Mouse (Mus musculus) right cerebral cortex, adult 18-20 months (tissue): ENCODE data around the gene Stap2.

ENCODE experiments used
- DNase-seq: peaks from one replicate; pipeline ENCODE4 v3.0.0; 2022; ENCODE audit warnings: mixed read lengths

Gene Stap2

DNA sequence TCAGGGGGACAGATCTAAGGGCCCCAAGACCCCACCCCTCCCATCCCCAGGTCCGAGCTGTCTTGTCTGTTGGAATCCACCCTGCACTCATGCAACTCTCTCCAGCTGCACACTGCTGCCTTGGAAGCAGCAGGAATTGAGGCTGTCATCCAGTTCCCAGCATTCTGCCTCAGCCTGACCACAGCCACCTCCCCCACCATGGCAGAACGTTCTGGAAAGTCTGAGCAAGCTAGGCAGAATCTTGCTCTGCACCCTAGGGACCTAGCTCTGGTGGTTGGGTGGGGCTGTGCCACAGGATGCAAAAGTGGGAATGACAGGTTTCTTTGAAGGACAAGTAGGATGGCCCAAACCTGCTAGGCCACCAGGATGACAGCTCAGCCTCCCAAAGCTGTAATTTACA is 19.1 kb upstream of the Stap2 start:
- no peak for DNase-seq

DNA sequence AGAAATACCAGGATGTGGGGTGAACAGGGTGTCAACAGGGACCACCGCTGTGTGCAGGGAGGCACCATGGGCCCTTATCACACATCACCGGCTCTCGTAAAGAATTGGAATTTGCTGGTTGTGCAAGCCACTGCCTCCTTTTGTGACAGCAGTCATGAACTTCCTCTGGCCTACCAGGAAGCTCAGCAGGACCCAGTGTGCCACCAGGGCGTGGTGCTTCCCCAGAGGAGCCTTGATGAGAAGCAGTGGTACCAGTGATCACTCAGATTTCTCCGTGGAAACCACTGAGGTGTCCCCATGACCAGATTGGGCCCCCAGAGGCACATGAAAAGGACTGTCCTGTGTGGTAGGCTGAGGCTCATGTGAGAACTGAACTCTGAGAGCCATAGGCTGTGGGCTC is 18.0 kb upstream of the Stap2 start:
- no peak for DNase-seq

DNA sequence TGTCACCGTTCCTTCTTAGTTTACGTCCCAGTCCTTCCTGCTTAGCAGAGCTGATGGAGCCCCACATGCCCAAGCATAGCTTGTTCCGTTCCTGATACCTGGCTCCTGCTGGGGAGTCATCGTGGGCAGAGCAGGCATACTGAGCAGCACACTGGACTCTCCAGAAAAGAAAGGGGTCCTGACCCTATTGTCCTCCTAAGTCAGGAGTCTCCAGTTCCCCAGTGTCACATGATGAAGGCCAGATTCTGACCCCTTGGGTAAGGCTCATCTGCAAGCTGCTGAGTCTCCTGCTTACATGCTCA is 17.6 kb upstream of the Stap2 start:
- DNase-seq: no peak

DNA sequence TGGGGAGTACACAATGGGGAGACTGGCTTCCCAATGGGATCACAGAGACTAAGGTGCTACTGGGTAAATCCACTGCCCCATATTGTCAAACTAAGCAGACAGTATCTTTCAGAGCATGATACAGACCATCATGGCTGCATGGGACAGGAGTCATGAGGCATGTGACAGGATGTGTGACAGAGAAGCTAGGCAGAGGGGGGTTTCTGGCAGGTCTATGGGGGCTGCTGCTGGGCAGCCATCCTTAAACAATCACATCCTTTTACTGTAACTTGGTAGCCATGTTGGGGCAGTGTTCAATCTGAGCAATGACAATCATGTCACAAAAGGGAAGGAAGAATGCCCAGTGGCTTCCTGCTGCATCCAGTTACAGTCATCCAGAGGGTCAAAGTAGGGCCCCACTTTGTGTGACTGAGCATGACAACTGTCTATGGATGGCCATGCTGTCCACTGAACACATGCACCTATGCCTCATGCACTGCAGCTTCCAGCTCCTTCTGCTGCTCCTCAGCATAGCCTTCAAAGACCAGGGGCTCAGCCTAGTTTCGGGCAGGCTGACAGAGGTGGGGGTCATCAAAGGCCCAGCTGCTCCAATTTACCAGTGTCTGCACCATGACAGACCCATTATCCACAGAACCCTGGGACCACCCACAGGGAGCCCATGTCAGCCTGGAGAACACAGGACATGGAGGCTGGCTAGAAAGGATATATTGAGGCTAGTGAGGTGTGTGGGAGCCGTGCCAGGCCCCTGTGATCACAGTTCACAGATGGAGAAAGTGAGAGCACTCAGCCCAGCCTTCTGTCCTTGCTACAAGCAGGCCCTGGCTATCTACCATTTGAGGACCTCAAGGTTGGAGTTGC is 17.0 kb upstream of the Stap2 start:
- DNase-seq: no peak

DNA sequence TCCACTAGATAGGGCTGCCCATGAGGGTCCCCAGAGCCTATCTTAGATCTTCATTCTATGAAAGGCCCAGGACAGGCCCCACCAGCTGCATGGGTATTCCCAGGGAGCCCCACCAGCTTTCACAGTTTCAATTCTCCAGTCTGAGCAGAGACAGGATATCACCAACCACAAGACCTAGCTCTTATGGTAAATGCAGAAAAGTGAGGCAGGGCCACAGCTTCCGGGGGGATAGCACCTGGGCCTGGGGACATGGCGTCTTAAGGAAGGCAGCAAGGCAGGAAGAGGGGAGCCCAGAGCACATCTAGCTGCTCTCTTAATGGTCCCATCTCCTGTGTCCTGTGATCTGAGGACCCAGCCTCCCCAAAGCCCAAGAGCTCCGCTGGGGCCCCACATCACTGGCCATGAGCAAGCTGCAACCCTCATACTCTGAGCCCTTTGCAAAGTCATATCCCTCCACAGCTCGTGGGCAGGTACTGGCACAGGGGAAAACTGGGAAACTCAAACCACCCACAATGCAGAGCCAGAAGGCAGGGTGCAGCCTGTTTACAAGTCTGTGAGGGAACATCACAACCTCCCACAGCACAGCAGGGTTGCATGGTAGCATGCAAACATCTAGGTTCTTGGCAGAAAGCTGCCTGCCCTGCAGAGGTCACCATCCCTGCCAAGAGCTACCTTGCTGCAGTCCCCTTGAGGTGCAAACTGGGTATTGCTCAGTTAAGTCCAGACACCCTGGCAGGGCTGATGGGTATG is 16.0 kb upstream of the Stap2 start:
- peak; percentile 84 for DNase-seq

DNA sequence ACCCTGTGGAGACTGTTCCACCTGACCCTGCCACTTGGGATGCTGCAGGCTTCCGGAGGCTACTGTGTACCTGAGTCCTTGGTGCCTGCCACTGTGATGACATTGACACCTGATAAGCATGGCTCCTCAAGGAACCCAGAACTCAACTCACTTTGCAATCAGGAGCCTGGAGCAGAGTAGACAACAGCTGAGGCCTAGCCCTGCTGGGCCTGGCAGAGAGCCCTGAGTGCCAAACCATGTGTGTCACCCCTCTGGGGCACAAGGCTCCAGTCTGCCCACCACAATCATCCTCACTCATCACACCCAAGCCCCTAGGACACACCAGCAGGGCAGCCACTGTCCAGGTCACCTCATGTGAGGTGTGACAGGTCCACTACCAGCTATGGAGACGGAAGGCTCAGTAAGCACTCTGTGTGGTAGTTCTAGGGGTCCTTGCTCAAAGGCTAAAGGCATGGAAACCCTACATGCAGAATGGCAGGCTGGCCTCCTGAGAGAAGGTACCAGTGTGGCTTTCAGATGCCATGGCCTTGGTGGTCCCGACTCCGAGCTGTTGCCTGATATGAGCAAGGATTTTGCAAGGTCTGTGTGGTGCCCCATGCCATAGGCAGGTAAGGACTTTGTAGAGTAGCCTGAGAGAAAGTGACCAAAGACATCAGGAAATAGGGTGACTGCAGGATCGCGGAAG is 15.2 kb upstream of the Stap2 start:
- DNase-seq: no peak

DNA sequence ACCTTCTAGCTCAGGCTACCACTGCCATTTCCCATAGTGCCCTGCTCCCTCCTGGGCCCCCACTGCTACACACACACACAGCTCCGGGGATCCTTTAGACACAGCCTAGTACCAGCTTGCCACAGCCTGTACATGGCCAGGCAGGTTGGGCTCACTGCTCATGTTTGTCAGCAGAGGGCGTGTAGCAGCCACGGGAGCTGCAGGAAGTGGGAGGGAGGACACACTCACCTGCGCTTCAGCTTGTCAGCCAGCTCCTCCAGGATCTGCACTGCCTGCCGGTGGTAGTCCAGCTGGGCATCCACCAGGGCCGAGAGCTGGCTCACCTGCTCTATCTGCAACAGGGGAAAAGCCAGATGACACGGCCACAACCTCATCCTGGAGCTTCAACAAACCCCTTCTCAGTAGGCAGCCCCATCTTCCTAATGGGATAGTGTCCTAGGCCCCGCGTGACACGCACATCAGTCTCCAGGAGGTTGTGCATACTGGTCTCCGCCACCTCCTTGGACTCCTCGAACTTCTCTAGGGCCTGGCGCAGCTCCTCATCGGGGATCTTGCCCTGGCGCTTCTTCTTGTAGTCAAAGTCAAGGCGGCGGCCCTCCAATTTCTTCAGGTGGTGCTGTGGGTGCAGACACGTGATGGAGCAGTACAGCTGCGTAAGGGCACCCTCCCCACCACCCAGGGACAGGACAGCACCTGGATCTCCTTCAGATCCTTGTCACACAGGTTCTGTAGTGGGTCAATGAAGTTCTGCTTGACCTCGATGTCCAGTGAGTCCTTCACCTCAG is 13.2 kb upstream of the Stap2 start:
- DNase-seq: peak; percentile 75

DNA sequence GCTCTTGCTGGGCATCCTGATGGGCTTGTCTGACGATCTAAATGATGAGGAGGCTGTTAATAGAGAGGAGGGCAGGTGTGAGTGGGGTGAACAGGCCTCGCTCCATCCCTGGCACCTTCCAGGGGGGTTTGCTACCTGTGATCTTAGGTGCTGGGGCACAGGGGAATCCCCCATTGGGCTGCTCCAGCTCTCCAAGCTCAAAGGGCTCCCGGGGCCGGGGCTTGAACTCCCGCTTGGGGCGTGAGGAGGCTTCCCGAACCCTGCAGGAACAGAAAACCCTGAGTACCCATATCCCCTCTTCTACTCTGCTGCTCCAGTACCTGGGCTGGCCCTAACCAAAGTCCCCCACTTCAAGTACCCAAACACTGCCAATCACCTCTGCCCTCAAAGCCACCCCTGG is 12.5 kb upstream of the Stap2 start:
- no peak for DNase-seq

DNA sequence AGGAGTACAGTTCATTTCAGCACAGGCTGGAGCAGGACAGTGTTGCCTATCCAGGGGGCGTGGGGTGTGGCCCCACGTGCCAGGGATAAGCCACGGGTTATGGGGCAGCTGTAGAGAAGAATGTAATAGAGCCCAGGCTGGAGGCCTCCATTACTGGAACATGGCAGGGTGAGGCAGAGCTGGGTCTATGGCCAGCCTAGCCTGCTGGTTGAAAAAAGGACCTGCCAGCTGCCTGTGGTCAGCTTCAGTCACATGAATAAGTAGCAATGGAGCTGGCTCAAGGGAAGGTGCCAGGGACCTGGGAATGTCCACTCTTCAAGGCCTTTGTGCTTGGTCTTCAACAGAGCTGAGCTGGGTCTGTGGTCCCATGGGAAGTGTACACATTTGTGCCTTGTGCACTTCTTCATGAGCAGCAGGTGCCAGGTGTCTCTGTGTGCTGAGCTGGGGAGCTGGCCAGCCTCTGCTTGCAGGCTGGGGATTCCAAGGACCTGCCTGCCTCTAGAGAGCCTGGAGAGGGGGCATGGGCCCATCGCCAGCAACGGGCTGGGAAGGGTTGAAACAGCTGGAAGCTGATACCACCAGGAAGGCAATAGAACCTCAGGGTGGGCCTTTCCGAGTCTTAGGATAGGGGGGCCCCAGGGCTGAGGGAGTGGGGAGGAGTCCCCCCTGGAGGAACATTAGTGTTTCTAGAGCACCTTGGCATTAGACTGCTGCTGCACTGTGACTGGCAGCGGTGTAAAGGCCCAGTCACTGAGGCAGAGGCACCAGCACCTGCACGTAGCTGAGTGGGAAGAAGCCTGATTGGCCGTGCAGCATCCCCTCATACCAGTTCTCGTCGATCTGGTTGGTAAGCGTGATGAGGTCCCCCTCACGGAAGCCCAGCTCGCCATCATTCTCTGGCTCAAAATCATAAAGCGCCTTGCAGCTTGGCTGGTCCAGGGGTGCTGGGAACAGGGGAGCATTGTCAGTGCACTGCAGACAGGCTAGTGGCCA is 11.7 kb upstream of the Stap2 start:
- DNase-seq: no peak

DNA sequence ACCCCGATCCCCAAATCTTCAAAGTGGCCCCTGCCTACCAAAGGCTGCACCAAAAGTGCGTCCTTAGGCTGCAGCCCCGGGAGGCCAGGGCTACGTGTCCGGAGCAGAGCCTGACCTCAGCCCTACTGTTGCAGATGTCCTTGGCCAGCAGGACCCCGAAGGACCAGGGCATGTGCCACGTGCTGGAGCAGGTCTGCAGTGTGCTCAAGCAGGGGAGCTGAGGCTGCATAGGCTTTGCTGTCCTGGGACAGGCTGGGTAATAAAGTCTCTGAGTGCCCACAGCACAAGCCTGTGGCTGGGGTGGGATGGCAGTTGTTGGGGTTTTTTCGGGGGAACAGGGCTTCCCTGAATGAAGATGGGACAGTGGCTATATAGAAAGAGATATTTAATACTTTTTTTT is 11.0 kb upstream of the Stap2 start:
- no peak for DNase-seq

DNA sequence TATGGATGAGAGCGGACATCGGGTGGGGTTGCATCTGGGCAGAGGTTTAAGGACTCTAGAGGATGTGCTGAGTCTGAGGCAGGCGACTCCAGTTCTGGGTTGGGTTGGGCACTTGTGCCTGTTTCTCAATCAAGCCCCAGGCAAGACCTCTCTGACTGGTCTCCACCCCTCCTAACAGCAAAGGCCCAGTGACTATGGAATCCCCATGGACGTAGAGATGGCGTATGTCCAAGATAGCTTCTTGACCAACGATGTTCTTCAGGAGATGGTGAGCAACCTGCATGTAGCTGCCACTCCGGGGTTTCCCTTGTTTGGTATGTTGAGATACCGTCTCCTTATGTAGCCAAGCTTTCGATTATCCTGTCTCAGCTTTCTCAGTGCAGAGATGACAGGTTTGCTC is 9.9 kb upstream of the Stap2 start:
- DNase-seq: no peak

DNA sequence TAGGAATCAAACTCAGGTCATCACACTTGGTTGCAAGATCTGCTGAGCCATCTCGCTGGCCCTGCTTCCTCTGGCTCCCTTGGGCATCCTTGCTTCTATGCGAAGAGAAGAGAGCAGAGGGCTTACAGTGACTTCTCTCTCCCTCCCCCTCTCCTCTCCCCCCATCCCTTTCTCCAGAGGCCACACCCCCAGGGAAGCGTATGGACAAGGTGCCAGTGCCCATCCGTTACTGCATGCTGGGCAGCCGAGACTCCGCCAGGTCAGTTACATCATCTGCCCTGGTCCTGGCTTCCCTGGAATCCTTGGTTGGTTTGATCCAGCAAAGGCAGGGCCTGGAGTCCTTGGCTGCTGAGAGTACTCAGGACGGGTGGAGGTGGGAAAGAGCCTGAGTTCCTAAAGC is 6.1 kb upstream of the Stap2 start:
- DNase-seq: no peak

DNA sequence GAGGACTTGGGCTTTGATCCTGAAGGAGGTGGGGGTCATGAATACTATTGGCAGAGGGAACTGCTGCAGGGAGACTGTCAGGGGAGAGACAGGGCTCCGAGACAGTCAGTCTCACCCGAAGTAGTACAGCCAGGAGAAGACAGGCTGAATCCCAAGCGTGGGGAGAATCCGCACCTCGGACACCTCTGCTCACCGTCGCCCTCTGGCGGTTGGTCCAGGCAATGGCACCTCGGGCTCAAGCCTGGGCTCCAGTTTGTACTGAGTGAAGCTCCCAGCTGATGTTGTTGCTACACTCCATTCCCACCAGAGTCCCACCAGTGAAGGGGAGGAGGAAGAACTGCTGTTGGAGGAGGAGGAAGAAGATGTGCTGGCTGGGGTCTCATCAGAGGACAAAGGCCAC is 5.3 kb upstream of the Stap2 start:
- DNase-seq: peak; percentile 60

DNA sequence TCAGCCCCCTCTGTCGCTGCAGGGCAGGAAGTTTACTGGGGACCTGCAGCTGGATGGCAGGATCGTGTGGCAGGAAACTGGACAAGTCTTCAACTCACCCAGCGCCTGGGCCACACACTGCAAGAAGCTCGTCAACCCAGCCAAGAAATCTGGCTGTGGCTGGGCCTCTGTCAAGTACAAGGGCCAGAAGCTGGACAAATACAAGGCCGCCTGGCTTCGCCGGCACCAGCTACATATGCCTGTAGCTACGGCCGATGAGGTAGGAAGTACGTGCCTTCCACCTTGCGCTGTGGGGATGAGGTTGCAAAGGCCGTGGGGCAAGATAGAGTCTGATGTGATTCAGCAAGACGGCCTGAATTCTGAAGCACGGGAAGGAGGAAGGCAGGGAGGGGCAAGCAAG is 4.9 kb upstream of the Stap2 start:
- DNase-seq: no peak

DNA sequence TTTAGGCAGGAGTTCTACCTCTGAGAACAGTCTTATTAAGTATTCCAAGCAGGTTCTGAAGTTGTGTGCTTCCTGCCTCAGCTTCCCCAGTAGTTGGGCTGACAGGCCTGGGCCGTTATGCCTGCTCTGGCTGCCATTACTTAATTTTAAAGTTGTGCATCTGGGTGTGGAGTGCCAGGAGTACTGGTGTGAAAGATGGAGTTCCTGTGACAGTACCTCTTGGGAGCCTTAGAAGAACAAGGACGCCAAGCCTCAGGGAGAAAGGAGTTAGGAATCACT is 4.5 kb upstream of the Stap2 start:
- DNase-seq: no peak

DNA sequence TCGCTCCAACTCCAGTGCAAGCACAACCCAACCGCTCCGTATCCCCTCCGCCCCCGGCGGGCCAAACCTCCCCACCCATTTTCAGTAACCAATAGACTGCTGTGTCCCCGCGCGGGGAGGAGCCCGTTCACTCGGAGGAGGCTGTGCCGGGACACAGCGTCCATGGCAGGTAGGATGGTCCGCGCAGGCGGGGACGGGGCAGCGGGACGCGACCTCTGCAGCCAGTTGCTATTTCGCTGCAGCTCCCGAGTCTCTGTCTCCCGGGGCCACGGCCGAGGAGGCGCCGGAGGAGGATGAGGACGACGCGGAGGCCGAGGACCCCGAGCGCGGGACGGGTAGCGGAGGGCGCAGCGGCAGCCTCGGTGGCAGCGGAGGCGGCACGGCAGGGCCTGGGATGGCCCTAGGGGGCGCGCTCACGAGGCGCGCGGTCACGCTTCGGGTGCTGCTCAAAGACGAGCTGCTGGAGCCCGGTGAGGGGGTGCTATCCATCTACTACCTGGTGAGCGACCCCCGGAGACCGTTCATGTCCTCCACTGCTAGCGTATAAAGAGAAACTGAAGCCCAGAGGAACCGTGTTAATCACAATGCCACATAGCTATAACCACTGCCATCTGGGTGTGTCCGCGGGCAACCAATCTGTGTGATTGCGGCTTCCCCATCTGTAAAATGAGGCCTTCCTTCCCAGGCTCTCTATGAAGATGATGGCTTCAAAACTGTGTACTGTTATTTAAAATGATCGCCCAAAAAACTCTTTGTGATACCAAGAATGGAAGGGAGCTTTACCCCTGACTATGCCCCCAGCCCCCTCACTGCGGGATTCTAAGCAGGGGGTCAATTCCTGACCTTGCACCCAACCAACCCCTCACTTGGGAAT is 3.9 kb upstream of the Stap2 start:
- DNase-seq: peak; percentile 96

DNA sequence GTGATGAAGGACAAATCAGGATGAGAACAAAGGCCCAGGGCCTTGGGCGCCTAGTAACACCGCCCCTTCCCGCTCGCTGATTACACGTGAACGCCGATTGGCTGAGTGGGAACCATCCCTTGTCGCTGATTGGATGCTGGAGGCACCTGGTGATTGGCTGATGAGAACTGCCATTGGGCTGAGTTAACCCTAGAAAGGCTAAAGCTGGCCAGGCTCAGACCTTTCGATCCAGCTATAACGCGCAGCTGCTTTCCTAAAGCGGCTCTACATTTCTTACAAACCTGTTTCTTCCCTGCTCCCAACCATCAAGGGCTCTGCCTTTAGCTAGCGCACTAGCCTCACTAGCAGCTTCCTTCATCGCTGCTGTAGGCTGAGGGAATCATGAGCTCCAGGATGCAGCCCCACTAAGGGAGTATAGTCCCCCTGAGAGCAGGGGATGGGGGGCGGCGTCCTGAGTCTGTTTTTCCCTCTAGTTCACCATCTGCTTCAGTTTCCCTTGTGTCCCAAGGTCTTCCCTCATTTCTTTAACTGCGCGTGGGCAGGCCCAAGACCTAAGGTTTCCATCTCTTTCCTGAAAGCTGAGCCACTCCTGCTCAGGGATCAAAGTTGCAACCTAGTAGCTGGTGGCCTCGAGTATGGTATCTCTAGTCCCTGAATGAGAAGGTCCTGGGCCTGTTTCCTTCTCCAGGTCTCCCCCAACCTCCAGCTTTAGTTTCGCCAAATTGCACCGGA is 3.1 kb upstream of the Stap2 start:
- peak; percentile 96 for DNase-seq

DNA sequence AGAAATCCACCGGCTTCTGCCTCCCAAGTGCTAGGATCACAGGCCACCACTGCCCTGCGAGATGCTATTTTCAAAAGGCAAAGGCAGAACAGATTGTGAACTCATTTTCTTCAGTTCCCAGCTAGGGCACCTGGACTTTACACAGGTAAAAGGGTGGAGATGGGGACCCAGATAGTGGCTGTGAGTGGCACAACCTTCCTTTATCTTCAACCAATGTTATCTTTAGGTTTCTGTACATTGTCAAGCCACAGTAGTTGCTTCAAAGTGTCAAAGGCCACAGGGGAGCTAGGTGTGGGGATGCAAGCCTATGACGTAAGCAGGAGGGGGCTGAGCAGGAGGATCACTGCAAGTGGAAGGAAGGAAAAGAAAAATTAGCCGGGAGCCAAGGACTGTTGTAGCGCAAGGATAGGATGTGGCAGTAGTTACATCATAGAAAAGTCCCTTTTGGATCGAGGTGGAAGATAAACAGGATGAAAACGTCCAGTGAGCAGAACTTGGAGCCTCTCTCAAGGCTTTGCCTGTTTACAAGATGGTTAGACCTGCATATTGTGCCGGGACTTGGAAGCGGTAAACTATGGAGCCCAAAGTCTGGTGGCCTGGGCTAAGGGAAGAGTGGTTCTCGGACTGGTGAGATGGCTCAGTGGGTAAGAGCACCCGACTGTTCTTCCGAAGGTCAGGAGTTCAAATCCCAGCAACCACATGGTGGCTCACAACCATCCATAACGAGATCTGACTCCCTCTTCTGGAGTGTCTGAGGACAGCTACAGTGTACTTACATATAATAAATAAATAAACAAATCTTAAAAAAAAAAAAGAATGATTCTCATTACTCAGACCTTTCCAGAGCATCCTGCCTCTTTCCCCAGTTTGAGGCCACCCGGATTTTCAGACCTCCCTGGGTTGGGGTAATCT is 2.3 kb upstream of the Stap2 start:
- no peak for DNase-seq

DNA sequence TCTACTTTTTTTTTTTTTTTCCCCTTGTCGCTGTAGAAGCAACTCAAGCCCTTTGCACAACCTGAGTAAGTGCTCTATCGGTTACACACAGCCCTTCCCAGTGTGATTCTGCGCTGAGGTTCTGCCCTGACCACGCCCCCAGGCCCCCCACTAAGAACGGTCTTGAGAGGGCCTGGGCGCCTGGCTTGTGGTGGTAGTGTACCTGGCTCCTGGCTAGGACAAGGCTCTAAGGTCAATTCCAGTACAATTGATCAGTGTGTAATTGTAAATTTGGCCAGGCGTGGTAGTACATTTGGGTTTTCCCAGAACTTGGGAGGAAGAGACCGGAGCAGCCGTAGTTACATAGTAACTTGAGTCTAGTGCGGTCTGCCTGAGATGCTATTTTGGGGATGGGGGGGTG is 1.6 kb upstream of the Stap2 start:
- DNase-seq: no peak
